Mouse (Mus musculus) ovary, postnatal 36 days (tissue): Measurements from ENCODE around the gene Fev.

Experiments
- DNase-seq: peaks from one replicate; pipeline ENCODE4 v3.0.0; 2022; ENCODE audit warnings: low spot score, mixed read lengths

Gene Fev

GRCm38 (mm10) chr1:74885369-74886042, at the start of gene Fev:
TSS of gene Fev (minus strand) at chr1:74885419.
- DNase-seq, result no peak

GRCm38 (mm10) chr1:74927621-74928296, 42.5 kb upstream of the Fev start:
- no peak for DNase-seq

GRCm38 (mm10) chr1:74926721-74927120, 41.5 kb upstream of the Fev start:
- peak; percentile 51 for DNase-seq

- DNase-seq, result no peak
These were observed 39.2 kb upstream of the Fev start for GRCm38 (mm10) chr1:74924464-74924863.

GRCm38 (mm10) chr1:74915706-74916105, 30.5 kb upstream of the Fev start:
- DNase-seq, result no peak

GRCm38 (mm10) chr1:74902191-74902590, 17.0 kb upstream of the Fev start:
- no peak for DNase-seq

- peak; percentile 31 for DNase-seq
These were observed 16.5 kb upstream of the Fev start for GRCm38 (mm10) chr1:74901686-74902085.

GRCm38 (mm10) chr1:74900341-74901285, 15.4 kb upstream of the Fev start:
- DNase-seq, result peak; percentile 35

GRCm38 (mm10) chr1:74898656-74899431, 13.6 kb upstream of the Fev start:
- no peak for DNase-seq

GRCm38 (mm10) chr1:74897976-74898375, 12.8 kb upstream of the Fev start:
- no peak for DNase-seq

- DNase-seq, result peak; percentile 32
These were observed 9.7 kb upstream of the Fev start for GRCm38 (mm10) chr1:74894966-74895365.

- DNase-seq, result peak; percentile 49
These were observed 8.1 kb upstream of the Fev start, which contains the start of gene Cryba2 for GRCm38 (mm10) chr1:74893134-74893855. TSS of gene Cryba2 (minus strand) at chr1:74893143.

- no peak for DNase-seq
These were observed 7.3 kb upstream of the Fev start for GRCm38 (mm10) chr1:74892351-74893133.

GRCm38 (mm10) chr1:74891513-74891912, 6.3 kb upstream of the Fev start:
- DNase-seq, result peak; percentile 46

- no peak for DNase-seq
These were observed 750 bp downstream of the Fev start for GRCm38 (mm10) chr1:74884196-74885141.

GRCm38 (mm10) chr1:74883441-74883840, 1.8 kb downstream of the Fev start:
- DNase-seq, result no peak

- DNase-seq, result no peak
These were observed 2.4 kb downstream of the Fev start for GRCm38 (mm10) chr1:74882828-74883227.

- peak; percentile 20 for DNase-seq
These were observed 3.0 kb downstream of the Fev start for GRCm38 (mm10) chr1:74882055-74882734.
